Mouse (Mus musculus): ENCODE measurements at regions not wholly inside any gene's neighbourhood (a gene's known extent, or its start where the extent isn't known, plus 50 kb on each side); places are given as distances from the start of the nearest gene placed in this dataset.

GRCm38 (mm10) chr5:45923907-45924594 is 66.6 kb upstream of the Lcorl start:
- H3K27ac ChIP-seq (ENCODE audit: low read depth, low read length), result no peak overlapping the region
- H3K4me1 ChIP-seq (ENCODE audit: control insufficient read depth, insufficient read depth, low read length), result no peaks in the 10 kb centered on the region
- no peak for ATAC-seq (ENCODE audit: low FRiP score)
- H3K27me3 ChIP-seq (ENCODE audit: control insufficient read depth, insufficient read depth, low read length), result no peaks in the 10 kb centered on the region
- no peaks in the 10 kb centered on the region for H3K9me3 ChIP-seq (ENCODE audit: control insufficient read depth, low read length)
- no peak overlapping the region for H3K9ac ChIP-seq (ENCODE audit: low read length)
- no peak for DNase-seq (ENCODE audit: low spot score, missing footprints)
- H3K36me3 ChIP-seq (ENCODE audit: control insufficient read depth, insufficient read depth, low read length), result no peaks in the 10 kb centered on the region
- 91% methylated on average over 3 of the region's 3 CpGs for WGBS
- H3K4me3 ChIP-seq (ENCODE audit: low read depth, low read length), result no peak overlapping the region
- H3K4me2 ChIP-seq, result no peak overlapping the region
